Mouse (Mus musculus): Measurements from ENCODE around the gene Zic5. TPM values are rescaled to one million over a fixed set of nuclear protein-coding genes. Genes with fewer than 3 reads are reported as not detected.
"Not testable (repeated sequence)": the region's sequence is repeated elsewhere in the genome, so short reads cannot be mapped to it uniquely, and the experiment has no call there.

Zic5 gene
- polyA plus RNA-seq, 1 experiment from 2014 or later = not detected

DNA sequence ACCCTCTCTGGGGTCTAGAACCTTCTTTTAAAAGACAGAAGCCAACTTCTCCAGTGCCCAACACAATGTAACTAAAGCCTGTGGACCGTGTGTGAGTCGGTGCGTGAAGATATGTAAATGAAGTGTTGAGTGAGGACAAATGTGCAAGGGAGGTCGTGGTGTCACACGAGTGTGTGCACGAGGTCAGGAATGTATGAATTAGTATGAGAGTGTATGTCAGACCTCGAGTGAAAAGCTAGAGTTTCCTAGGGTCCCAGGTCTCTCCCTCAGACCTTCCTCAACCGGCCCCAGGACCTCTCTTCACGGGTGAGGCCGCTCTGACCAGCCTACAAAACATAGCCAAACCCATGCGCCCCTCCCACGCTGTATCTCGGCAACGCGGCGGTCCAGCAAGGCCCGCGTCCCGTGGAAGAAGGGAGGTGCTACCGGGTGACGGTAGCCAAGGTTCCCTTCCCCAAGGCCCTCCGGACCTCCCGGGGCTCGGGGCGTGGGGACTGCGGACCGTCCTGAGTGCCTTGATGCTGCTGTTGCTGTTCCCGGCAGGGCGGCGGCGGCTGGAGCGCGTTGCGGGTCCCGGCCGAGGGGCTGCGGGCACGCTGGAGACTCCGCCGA, 2.3 kb downstream of the Zic5 start:
- Histone ChIP-seq H3K4me3 (ENCODE audit: low read depth, low read length) (peak overlapping the region; percentile 41), H3K9me3 (ENCODE audit: control insufficient read depth, low read length) (no peaks in the 10 kb centered on the region), H3K27me3 (replicated peaks; ENCODE audit: control insufficient read depth, insufficient read depth, low read length) (peaks cover 88% of the 10 kb centered on the region), H3K27ac (ENCODE audit: low read depth) (no peak overlapping the region), H3K4me2 (ENCODE audit: low read length) (peak overlapping the region; percentile 70), H3K9ac (ENCODE audit: low read length) (no peak overlapping the region), H3K36me3 (ENCODE audit: control insufficient read depth, insufficient read depth, low read length) (no peaks in the 10 kb centered on the region), H3K4me1 (replicated peaks; ENCODE audit: control insufficient read depth, insufficient read depth, low read length) (peaks cover 11% of the 10 kb centered on the region; the same call in 1 of the 2 replicates)
- WGBS = 1% methylated on average over 40 of the region's 40 CpGs
- DNase-seq (ENCODE audit: low spot score) (peak; percentile 65), ATAC-seq (replicated peaks; ENCODE audit: low FRiP score, low TSS enrichment, low read depth) (0 out of 2 replicates have a peak, but pooled peaks have one; percentile 28)

DNA sequence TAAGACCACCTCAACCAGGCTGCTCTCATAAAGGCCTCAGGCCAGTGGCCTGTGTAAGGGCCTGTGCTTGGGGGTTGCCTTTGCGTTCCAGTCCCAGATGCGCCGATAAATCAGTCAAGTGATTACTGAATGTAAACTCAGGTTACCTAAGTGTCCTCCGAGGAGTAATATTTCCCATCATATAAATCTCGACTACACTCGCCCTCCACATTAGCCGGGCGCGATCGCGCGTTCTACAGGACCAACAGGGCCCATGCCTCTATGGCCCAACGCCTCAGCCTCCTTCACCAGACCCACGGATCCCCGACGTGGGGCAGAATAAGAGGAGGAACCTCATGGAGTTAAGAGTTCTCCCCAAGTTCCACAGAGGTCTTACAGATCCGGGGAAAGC, 2.8 kb downstream of the Zic5 start:
- Histone ChIP-seq H3K4me3 (ENCODE audit: low read depth, low read length) (no peak overlapping the region), H3K9me3 (ENCODE audit: control insufficient read depth, low read length) (no peaks in the 10 kb centered on the region), H3K9ac (ENCODE audit: low read length) (no peak overlapping the region), H3K4me1 (replicated peaks; ENCODE audit: control insufficient read depth, insufficient read depth, low read length) (peaks cover 11% of the 10 kb centered on the region; the same call in 1 of the 2 replicates), H3K4me2 (ENCODE audit: low read length) (no peak overlapping the region), H3K36me3 (ENCODE audit: control insufficient read depth, insufficient read depth, low read length) (no peaks in the 10 kb centered on the region), H3K27me3 (replicated peaks; ENCODE audit: control insufficient read depth, insufficient read depth, low read length) (peaks cover 82% of the 10 kb centered on the region), H3K27ac (ENCODE audit: low read depth) (no peak overlapping the region)
- 8% methylated on average over 17 of the region's 17 CpGs for WGBS
- DNase-seq (ENCODE audit: low spot score) = peak; percentile 69
- ATAC-seq (replicated peaks; ENCODE audit: low FRiP score, low TSS enrichment, low read depth) = no peak

GRCm38 (mm10) chr14:122461966-122462365, 3.5 kb downstream of the Zic5 start:
- Histone ChIP-seq H3K4me2 (ENCODE audit: low read length) (no peak overlapping the region), H3K4me3 (ENCODE audit: low read depth, low read length) (no peak overlapping the region), H3K27me3 (replicated peaks; ENCODE audit: control insufficient read depth, insufficient read depth, low read length) (peaks cover 75% of the 10 kb centered on the region), H3K4me1 (replicated peaks; ENCODE audit: control insufficient read depth, insufficient read depth, low read length) (peaks cover 11% of the 10 kb centered on the region; the same call in 1 of the 2 replicates), H3K9ac (ENCODE audit: low read length) (no peak overlapping the region), H3K36me3 (ENCODE audit: control insufficient read depth, insufficient read depth, low read length) (no peaks in the 10 kb centered on the region), H3K27ac (ENCODE audit: low read depth) (no peak overlapping the region), H3K9me3 (ENCODE audit: control insufficient read depth, low read length) (no peaks in the 10 kb centered on the region)
- no peak for ATAC-seq (replicated peaks; ENCODE audit: low FRiP score, low TSS enrichment, low read depth)
- no peak for DNase-seq (ENCODE audit: low spot score)
- 23% methylated on average over 9 of the region's 9 CpGs for WGBS

DNA sequence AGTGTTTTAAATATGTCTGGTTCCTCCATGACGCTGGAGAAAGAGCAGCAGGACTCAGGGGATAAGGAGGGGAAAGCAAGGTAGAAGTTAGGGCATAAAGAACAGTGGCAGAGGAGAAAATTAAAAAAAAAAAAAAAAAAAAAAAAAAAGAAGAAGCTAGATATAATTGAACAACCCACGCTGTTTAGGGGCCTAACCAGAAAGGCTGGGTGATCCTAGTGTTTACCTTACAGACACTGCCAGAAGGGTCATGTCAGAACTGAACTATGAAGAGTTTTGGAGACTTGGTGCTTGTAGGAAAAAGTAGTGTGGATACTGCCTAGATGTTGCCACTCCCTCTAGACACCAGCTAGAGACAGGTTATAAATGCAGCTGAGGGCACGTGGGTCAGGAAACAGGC, 4.0 kb downstream of the Zic5 start:
- DNase-seq (ENCODE audit: low spot score) = no peak
- WGBS = 36% methylated on average over 3 of the region's 3 CpGs
- ATAC-seq (replicated peaks; ENCODE audit: low FRiP score, low TSS enrichment, low read depth) = no peak
- no peak overlapping the region for H3K4me2 ChIP-seq (ENCODE audit: low read length)
- no peak overlapping the region for H3K27ac ChIP-seq (ENCODE audit: low read depth)
- H3K4me3 ChIP-seq (ENCODE audit: low read depth, low read length) = no peak overlapping the region
- no peaks in the 10 kb centered on the region for H3K36me3 ChIP-seq (ENCODE audit: control insufficient read depth, insufficient read depth, low read length)
- H3K9me3 ChIP-seq (ENCODE audit: control insufficient read depth, low read length) = no peaks in the 10 kb centered on the region
- H3K4me1 ChIP-seq (replicated peaks; ENCODE audit: control insufficient read depth, insufficient read depth, low read length) = peaks cover 11% of the 10 kb centered on the region; the same call in 1 of the 2 replicates
- no peak overlapping the region for H3K9ac ChIP-seq (ENCODE audit: low read length)
- peaks cover 73% of the 10 kb centered on the region for H3K27me3 ChIP-seq (replicated peaks; ENCODE audit: control insufficient read depth, insufficient read depth, low read length)

DNA sequence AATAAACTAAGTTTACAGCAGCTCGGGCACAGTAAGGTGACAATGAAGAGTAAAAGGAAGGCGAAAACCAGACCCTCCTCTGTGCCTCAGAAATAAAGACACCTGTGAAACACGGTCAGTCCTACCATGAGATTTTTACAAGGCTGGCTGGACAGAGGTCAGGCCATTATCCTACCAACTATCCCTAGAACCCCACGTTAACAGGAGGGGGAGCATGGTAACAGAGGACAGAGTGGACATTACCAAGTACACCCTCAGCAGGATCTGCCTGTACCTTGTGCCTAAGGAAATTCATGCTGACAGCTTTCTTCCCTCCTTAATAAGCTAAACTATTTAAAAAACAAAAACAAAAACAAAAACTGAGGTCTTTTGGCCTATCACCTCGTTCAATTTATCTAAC, 5.3 kb downstream of the Zic5 start:
- no peak overlapping the region for H3K27ac ChIP-seq (ENCODE audit: low read depth)
- no peak overlapping the region for H3K4me3 ChIP-seq (ENCODE audit: low read depth, low read length)
- DNase-seq (ENCODE audit: low spot score) = no peak
- no peaks in the 10 kb centered on the region for H3K36me3 ChIP-seq (ENCODE audit: control insufficient read depth, insufficient read depth, low read length)
- 49% methylated on average over 5 of the region's 5 CpGs for WGBS
- no peaks in the 10 kb centered on the region for H3K9me3 ChIP-seq (ENCODE audit: control insufficient read depth, low read length)
- peaks cover 11% of the 10 kb centered on the region; the same call in 1 of the 2 replicates for H3K4me1 ChIP-seq (replicated peaks; ENCODE audit: control insufficient read depth, insufficient read depth, low read length)
- no peak for ATAC-seq (replicated peaks; ENCODE audit: low FRiP score, low TSS enrichment, low read depth)
- peaks cover 73% of the 10 kb centered on the region for H3K27me3 ChIP-seq (replicated peaks; ENCODE audit: control insufficient read depth, insufficient read depth, low read length)
- no peak overlapping the region for H3K4me2 ChIP-seq (ENCODE audit: low read length)
- H3K9ac ChIP-seq (ENCODE audit: low read length) = no peak overlapping the region

DNA sequence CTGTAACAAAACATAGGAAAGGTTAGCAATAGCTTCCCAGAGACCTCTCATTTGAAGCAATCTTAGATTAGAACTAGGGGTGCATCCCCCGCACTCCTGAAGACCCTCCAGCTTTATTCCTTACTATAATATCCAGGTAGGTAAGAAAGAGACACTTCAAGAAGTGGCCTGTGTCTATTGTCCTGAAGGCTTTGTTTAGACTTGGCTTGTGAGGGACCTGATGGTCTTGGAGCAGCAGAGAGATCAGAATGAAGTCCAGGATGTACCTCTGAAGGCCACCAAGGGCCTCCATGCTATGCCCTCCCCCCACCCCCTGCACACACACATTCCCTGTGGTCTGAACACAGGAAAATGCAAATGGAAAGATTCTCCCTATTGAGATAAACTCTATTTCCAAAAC, 5.7 kb downstream of the Zic5 start:
- ATAC-seq (replicated peaks; ENCODE audit: low FRiP score, low TSS enrichment, low read depth) = no peak
- DNase-seq (ENCODE audit: low spot score) = no peak
- Histone ChIP-seq H3K9me3 (ENCODE audit: control insufficient read depth, low read length) (no peaks in the 10 kb centered on the region), H3K9ac (ENCODE audit: low read length) (no peak overlapping the region), H3K27ac (ENCODE audit: low read depth) (no peak overlapping the region), H3K27me3 (replicated peaks; ENCODE audit: control insufficient read depth, insufficient read depth, low read length) (peaks cover 73% of the 10 kb centered on the region), H3K4me3 (ENCODE audit: low read depth, low read length) (no peak overlapping the region), H3K4me1 (replicated peaks; ENCODE audit: control insufficient read depth, insufficient read depth, low read length) (peaks cover 11% of the 10 kb centered on the region; the same call in 1 of the 2 replicates), H3K4me2 (ENCODE audit: low read length) (no peak overlapping the region), H3K36me3 (ENCODE audit: control insufficient read depth, insufficient read depth, low read length) (no peaks in the 10 kb centered on the region)
- WGBS = 100% methylated on average over 1 of the region's 1 CpGs

DNA sequence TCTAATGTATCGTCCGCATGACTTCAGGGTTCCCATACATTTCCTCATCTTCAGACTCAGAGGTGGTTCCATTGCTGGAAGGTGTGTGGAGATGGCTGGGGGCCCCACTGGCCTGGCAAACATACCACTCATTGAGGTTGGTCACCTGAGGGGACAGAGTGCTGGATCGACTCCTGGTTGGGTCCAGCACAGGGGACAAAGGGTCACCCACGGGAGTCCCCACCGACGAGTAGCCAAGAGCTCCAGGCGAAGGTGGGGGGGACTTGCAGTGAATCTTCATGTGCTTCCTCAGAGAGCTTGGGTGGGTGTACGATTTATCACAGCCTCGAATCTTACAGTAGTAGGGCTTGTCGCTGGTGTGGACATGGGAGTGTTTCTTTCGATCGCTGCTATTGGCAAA, 6.1 kb downstream of the Zic5 start:
- WGBS = 86% methylated on average over 6 of the region's 12 CpGs
- not testable (repeated sequence) for ATAC-seq (replicated peaks; ENCODE audit: low FRiP score, low TSS enrichment, low read depth)

GRCm38 (mm10) chr14:122455562-122455958, 9.9 kb downstream of the Zic5 start:
- H3K27ac ChIP-seq (ENCODE audit: low read depth) = no peak overlapping the region
- no peaks in the 10 kb centered on the region for H3K36me3 ChIP-seq (ENCODE audit: control insufficient read depth, insufficient read depth, low read length)
- H3K27me3 ChIP-seq (replicated peaks; ENCODE audit: control insufficient read depth, insufficient read depth, low read length) = peaks cover 72% of the 10 kb centered on the region
- H3K4me3 ChIP-seq (ENCODE audit: low read depth, low read length) = no peak overlapping the region
- no peaks in the 10 kb centered on the region for H3K9me3 ChIP-seq (ENCODE audit: control insufficient read depth, low read length)
- 55% methylated on average over 4 of the region's 4 CpGs for WGBS
- ATAC-seq (replicated peaks; ENCODE audit: low FRiP score, low TSS enrichment, low read depth) (no peak), DNase-seq (ENCODE audit: low spot score) (no peak)
- peaks cover 2% of the 10 kb centered on the region; the same call in 1 of the 2 replicates for H3K4me1 ChIP-seq (replicated peaks; ENCODE audit: control insufficient read depth, insufficient read depth, low read length)
- H3K4me2 ChIP-seq (ENCODE audit: low read length) = no peak overlapping the region
- H3K9ac ChIP-seq (ENCODE audit: low read length) = no peak overlapping the region

More for the DNA sequence above, 6.1 kb downstream of the Zic5 start:
- not testable (repeated sequence) for H3K9ac ChIP-seq (ENCODE audit: low read length); H3K36me3 ChIP-seq (ENCODE audit: control insufficient read depth, insufficient read depth, low read length); H3K9me3 ChIP-seq (ENCODE audit: control insufficient read depth, low read length); H3K4me1 ChIP-seq (replicated peaks; ENCODE audit: control insufficient read depth, insufficient read depth, low read length); H3K4me3 ChIP-seq (ENCODE audit: low read depth, low read length); H3K4me2 ChIP-seq (ENCODE audit: low read length); DNase-seq (ENCODE audit: low spot score); H3K27ac ChIP-seq (ENCODE audit: low read depth)
- peaks cover 72% of the 10 kb centered on the region for H3K27me3 ChIP-seq (replicated peaks; ENCODE audit: control insufficient read depth, insufficient read depth, low read length)

All from intestine, embryonic 14.5 days (tissue).